Mouse (Mus musculus) layer of hippocampus, postnatal 25 days (tissue): ENCODE results near the gene Nnat. TPM values are rescaled to one million over a fixed set of nuclear protein-coding genes. Genes with fewer than 3 reads are reported as not detected.
A peak's percentile ranks its signal among the peaks of the same experiment; 100 is the strongest.

Experiments
- DNase-seq, 2 experiments: peaks; one replicate each; pipeline ENCODE4 v3.0.0; 2022; ENCODE audit warnings: mixed read lengths in 2 of 2, low spot score in 1 of 2; ENCODE audit errors: extremely low spot score in 1 of 2
- microRNA-seq, 2 experiments: library from miRNA; unstranded; fragments of <30 nt; microRNA quantifications; one replicate each; pipeline ENCODE4 v1.2.0; 2021
- total RNA-seq, 2 experiments: library from RNA; stranded (reverse); gene quantifications; 2 replicates each; pipeline ENCODE4 v1.2.3; 2021

The Nnat gene
- total RNA-seq, 2 experiments from 2014 or later = 534 to 747 TPM

- no peak for DNase-seq
Observed at GRCm38 (mm10) chr2:157596876-157597566, 37.1 kb downstream of the Nnat start.

DNA sequence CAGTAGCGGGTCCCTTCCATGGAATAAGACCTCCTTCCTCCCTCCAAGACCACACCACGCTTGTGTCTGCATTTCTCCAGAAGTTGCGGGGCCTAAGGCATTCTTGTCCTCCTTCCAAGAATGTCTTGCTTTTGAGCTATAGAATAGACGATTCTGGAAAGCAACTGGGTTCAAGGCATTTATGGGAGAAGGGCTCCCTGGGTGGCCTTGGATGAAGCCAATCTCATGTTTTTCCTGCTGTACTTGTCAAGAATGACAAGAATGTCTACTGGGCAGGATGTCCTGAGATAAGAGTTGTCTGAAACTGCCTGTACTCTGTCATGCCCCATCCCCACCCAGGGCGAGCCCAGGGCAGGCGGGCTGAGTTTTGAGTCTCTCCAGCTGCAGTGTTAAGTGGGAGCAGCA lies 41.6 kb downstream of the Nnat start:
- no peak for DNase-seq

GRCm38 (mm10) chr2:157605025-157605675 lies 45.3 kb downstream of the Nnat start:
- peak; percentile 88 to 96 for DNase-seq

DNA sequence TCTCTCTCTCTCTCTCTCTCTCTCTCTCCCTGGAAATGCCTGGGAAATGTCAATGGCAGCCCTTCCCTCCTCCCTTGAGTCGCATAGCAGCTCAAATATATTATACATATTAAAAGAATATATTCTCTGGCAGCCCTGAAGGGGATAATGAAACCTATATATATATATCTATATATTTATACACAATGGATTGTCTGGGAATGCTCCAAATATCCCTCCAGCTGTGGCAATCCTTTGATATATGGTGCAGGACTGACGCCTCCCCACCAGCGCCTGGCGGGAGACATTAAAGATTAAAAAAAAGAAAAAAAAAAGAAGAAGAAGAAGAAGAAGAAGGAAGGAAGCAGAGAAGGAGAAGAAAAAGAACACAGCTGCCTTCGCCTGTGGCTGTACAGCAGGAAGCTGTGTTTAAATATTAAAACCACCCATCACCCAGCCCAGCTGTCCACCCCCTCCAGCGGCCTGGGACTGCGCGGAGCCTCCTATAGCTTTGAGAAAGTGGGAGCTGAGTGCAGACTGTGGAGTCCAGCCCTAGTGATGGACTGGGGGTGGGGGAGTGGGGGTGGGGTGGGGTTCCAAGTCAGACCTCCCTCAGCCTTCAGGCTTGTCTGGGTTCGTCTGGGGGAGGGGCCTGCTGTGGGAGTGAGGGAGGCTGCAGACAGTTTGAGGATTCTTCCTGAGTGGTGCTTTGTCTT lies 47.8 kb downstream of the Nnat start:
- no peak for DNase-seq

DNA sequence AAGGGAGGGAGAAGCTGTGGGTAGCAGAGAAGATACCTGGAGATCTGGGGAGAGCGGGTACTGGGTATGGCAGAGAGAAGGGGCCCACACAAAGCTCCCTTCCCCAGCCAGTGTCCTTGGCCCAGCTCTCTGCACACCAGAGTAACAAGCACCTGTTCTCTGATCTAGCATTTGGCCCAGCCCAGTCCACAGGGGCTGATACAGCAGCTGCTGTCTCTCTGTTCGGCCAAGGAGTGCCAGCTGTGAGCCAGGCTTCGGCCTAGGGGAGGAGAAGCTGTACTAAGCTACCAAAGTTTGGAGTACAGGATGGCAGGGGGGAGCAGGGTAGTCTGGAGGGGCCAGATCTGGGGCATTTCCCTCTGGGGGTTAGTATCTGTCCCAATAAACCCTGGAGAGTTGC lies 51.9 kb downstream of the Nnat start:
- DNase-seq = no peak

Small RNAs within 50 kb of the gene (microRNA-seq; reads per million reads assigned to microRNA genes)
- 0.74 to 1.2 reads per million in 2 experiments for gene Gm23134

Other genes with a start within 250 kb of the Nnat start
- gene Ghrh, start 212.6 kb upstream of the Nnat start, total RNA-seq = under 1 TPM in 1 of 2 experiments, not detected in 1; 0.59 TPM
- gene Manbal, start 192.5 kb upstream of the Nnat start, total RNA-seq = 10 to 100 TPM; 61.3 to 66.5 TPM
- 100 to 1,000 TPM; 144 to 147 TPM for gene Src, start 141.6 kb upstream of the Nnat start, total RNA-seq
- gene Blcap, start 11.2 kb downstream of the Nnat start, total RNA-seq = 100 to 1,000 TPM; 122 to 130 TPM
- gene Ctnnbl1, start 177.3 kb downstream of the Nnat start, total RNA-seq = 10 to 100 TPM; 28.1 to 28.9 TPM